Mouse (Mus musculus): ENCODE measurements around the gene Zfyve27. TPM values are rescaled to one million over a fixed set of nuclear protein-coding genes. Genes with fewer than 3 reads are reported as not detected.

Gene Zfyve27
- 49.5 and 61.8 TPM in 2 replicates for polyA plus RNA-seq (2012; rRNA removed)

- DNase-seq (ENCODE audit: low read depth), result no peak
Measured at GRCm38 (mm10) chr19:42163764-42164163, at the start of gene Zfyve27. Gene Zfyve27, plus strand, starts transcription at chr19:42163951.

- DNase-seq (ENCODE audit: low read depth), result no peak
Measured at GRCm38 (mm10) chr19:42115783-42116335, 47.9 kb upstream of the Zfyve27 start.

GRCm38 (mm10) chr19:42118142-42118541, 45.6 kb upstream of the Zfyve27 start:
- no peak for DNase-seq (ENCODE audit: low read depth)

- no peak for DNase-seq (ENCODE audit: low read depth)
Measured at GRCm38 (mm10) chr19:42118596-42118995, 45.2 kb upstream of the Zfyve27 start.

GRCm38 (mm10) chr19:42120451-42120850, 43.3 kb upstream of the Zfyve27 start:
- no peak for DNase-seq (ENCODE audit: low read depth)

- no peak for DNase-seq (ENCODE audit: low read depth)
Measured at GRCm38 (mm10) chr19:42124684-42125083, 39.1 kb upstream of the Zfyve27 start.

GRCm38 (mm10) chr19:42125501-42126218, 38.1 kb upstream of the Zfyve27 start:
- DNase-seq (ENCODE audit: low read depth), result no peak

- DNase-seq (ENCODE audit: low read depth), result no peak
Measured at GRCm38 (mm10) chr19:42126219-42126605, 37.5 kb upstream of the Zfyve27 start.

- no peak for DNase-seq (ENCODE audit: low read depth)
Measured at GRCm38 (mm10) chr19:42127024-42127423, 36.7 kb upstream of the Zfyve27 start.

GRCm38 (mm10) chr19:42128052-42128740, 35.6 kb upstream of the Zfyve27 start:
- DNase-seq (ENCODE audit: low read depth), result no peak

GRCm38 (mm10) chr19:42128787-42129508, 34.8 kb upstream of the Zfyve27 start, which contains the start of gene Avpi1:
Gene Avpi1, minus strand, starts transcription at chr19:42129059.
- DNase-seq (ENCODE audit: low read depth), result no peak

- no peak for DNase-seq (ENCODE audit: low read depth)
Measured at GRCm38 (mm10) chr19:42129509-42130293, 34.0 kb upstream of the Zfyve27 start.

- DNase-seq (ENCODE audit: low read depth), result no peak
Measured at GRCm38 (mm10) chr19:42130294-42130606, 33.5 kb upstream of the Zfyve27 start.

- DNase-seq (ENCODE audit: low read depth), result no peak
Measured at GRCm38 (mm10) chr19:42131101-42131500, 32.6 kb upstream of the Zfyve27 start.

GRCm38 (mm10) chr19:42135070-42135469, 28.7 kb upstream of the Zfyve27 start:
- no peak for DNase-seq (ENCODE audit: low read depth)

- no peak for DNase-seq (ENCODE audit: low read depth)
Measured at GRCm38 (mm10) chr19:42136126-42136525, 27.6 kb upstream of the Zfyve27 start.

GRCm38 (mm10) chr19:42137167-42137672, 26.5 kb upstream of the Zfyve27 start:
- no peak for DNase-seq (ENCODE audit: low read depth)

GRCm38 (mm10) chr19:42138517-42139285, 25.1 kb upstream of the Zfyve27 start:
- no peak for DNase-seq (ENCODE audit: low read depth)

GRCm38 (mm10) chr19:42139724-42140517, 23.8 kb upstream of the Zfyve27 start:
- no peak for DNase-seq (ENCODE audit: low read depth)

- no peak for DNase-seq (ENCODE audit: low read depth)
Measured at GRCm38 (mm10) chr19:42141998-42142397, 21.8 kb upstream of the Zfyve27 start.

All from gonadal fat pad, adult 2 months (tissue).